Mouse (Mus musculus): ENCODE data around the gene Kcnip1. TPM values are rescaled to one million over a fixed set of nuclear protein-coding genes. Genes with fewer than 3 reads are reported as not detected.

Gene Kcnip1
- polyA plus RNA-seq, 1 experiment from 2014 or later: 61.8 TPM

GRCm38 (mm10) chr11:33998244-33998643 is 5.3 kb upstream of the Kcnip1 start:
- no peak for ATAC-seq
- Histone ChIP-seq H3K9ac (replicated peaks; ENCODE audit: low read depth, low read length) (no peak overlapping the region), H3K27ac (ENCODE audit: low read length) (no peak overlapping the region)

DNA sequence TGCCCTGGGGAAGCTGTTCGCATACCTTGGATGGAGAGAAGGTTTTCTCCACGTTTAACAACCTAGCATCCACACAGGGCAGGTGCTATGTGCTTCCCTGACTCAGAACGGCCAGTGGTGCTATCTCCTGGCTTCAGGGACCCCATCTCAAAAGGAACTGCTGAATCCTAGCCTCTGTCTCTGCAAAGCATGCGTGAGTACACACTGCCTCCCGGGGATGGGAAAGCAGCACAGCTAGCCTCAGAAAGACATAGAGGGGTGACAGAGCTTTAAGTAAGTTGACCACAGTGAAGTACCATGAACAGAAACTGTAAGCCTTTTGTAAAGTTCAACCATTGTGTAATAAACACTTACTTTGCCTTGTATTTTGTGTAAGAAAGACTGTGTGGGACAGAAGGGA is 544 bp upstream of the Kcnip1 start:
- Histone ChIP-seq H3K4me3 (replicated peaks; ENCODE audit: low read length) (no peak overlapping the region), H3K27ac (ENCODE audit: low read length) (no peak overlapping the region), H3K4me1 (replicated peaks; ENCODE audit: control insufficient read depth, insufficient read depth, low read length) (peaks cover 13% of the 10 kb centered on the region; the same call in 1 of the 2 replicates), H3K27me3 (replicated peaks; ENCODE audit: control insufficient read depth, insufficient read depth, low read length) (no peaks in the 10 kb centered on the region), H3K4me2 (ENCODE audit: low read length) (no peak overlapping the region), H3K9me3 (ENCODE audit: control insufficient read depth, low read length) (no peaks in the 10 kb centered on the region), H3K9ac (replicated peaks; ENCODE audit: low read depth, low read length) (no peak overlapping the region), H3K36me3 (ENCODE audit: control insufficient read depth, insufficient read depth) (no peaks in the 10 kb centered on the region)
- 56% methylated on average over 5 of the region's 5 CpGs for WGBS
- no peak for ATAC-seq

More at GRCm38 (mm10) chr11:33998244-33998643, 5.3 kb upstream of the Kcnip1 start:
- Histone ChIP-seq H3K4me1 (replicated peaks; ENCODE audit: control insufficient read depth, insufficient read depth, low read length) (peaks cover 2% of the 10 kb centered on the region; the same call in 1 of the 2 replicates), H3K27me3 (replicated peaks; ENCODE audit: control insufficient read depth, insufficient read depth, low read length) (no peaks in the 10 kb centered on the region), H3K9me3 (ENCODE audit: control insufficient read depth, low read length) (no peaks in the 10 kb centered on the region), H3K4me2 (ENCODE audit: low read length) (no peak overlapping the region), H3K4me3 (replicated peaks; ENCODE audit: low read length) (no peak overlapping the region), H3K36me3 (ENCODE audit: control insufficient read depth, insufficient read depth) (no peaks in the 10 kb centered on the region)
- 50% methylated on average over 10 of the region's 10 CpGs for WGBS

GRCm38 (mm10) chr11:33990002-33990401 is 3.0 kb downstream of the Kcnip1 start:
- H3K27me3 ChIP-seq (replicated peaks; ENCODE audit: control insufficient read depth, insufficient read depth, low read length): no peaks in the 10 kb centered on the region
- no peaks in the 10 kb centered on the region for H3K36me3 ChIP-seq (ENCODE audit: control insufficient read depth, insufficient read depth)
- no peak for ATAC-seq
- no peak overlapping the region for H3K27ac ChIP-seq (ENCODE audit: low read length)
- WGBS: 84% methylated on average over 5 of the region's 5 CpGs
- no peak overlapping the region for H3K4me2 ChIP-seq (ENCODE audit: low read length)
- no peak overlapping the region for H3K4me3 ChIP-seq (replicated peaks; ENCODE audit: low read length)
- peaks cover 13% of the 10 kb centered on the region; the same call in 1 of the 2 replicates for H3K4me1 ChIP-seq (replicated peaks; ENCODE audit: control insufficient read depth, insufficient read depth, low read length)
- H3K9me3 ChIP-seq (ENCODE audit: control insufficient read depth, low read length): no peaks in the 10 kb centered on the region
- H3K9ac ChIP-seq (replicated peaks; ENCODE audit: low read depth, low read length): no peak overlapping the region

DNA sequence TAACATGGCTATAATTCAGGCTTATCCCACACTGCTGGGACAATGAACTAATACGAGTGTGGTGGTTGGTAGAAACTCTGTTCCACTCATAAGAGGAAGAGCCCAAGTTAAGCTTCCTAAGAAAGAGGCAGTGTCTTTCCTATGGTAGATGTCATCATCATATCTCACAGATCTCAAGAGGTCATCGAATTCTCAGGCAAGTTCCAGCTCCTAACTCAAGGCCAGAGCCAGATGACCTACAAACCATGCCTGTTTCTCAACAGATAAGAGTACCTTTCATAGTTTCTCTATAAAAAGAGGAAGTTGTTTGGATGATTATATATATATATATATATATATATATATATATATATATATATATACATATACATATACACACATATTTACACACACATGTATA is 6.4 kb downstream of the Kcnip1 start:
- Histone ChIP-seq H3K4me3 (replicated peaks; ENCODE audit: low read length) (no peak overlapping the region), H3K4me2 (ENCODE audit: low read length) (no peak overlapping the region), H3K27me3 (replicated peaks; ENCODE audit: control insufficient read depth, insufficient read depth, low read length) (no peaks in the 10 kb centered on the region), H3K9me3 (ENCODE audit: control insufficient read depth, low read length) (no peaks in the 10 kb centered on the region), H3K4me1 (replicated peaks; ENCODE audit: control insufficient read depth, insufficient read depth, low read length) (no peaks in the 10 kb centered on the region), H3K36me3 (ENCODE audit: control insufficient read depth, insufficient read depth) (no peaks in the 10 kb centered on the region), H3K27ac (ENCODE audit: low read length) (no peak overlapping the region), H3K9ac (replicated peaks; ENCODE audit: low read depth, low read length) (no peak overlapping the region)
- WGBS: 89% methylated on average over 2 of the region's 2 CpGs
- ATAC-seq: no peak

GRCm38 (mm10) chr11:33980146-33980545 is 12.8 kb downstream of the Kcnip1 start:
- Histone ChIP-seq H3K4me1 (replicated peaks; ENCODE audit: control insufficient read depth, insufficient read depth, low read length) (no peaks in the 10 kb centered on the region), H3K4me2 (ENCODE audit: low read length) (no peak overlapping the region), H3K4me3 (replicated peaks; ENCODE audit: low read length) (no peak overlapping the region), H3K27ac (ENCODE audit: low read length) (no peak overlapping the region), H3K9me3 (ENCODE audit: control insufficient read depth, low read length) (no peaks in the 10 kb centered on the region), H3K27me3 (replicated peaks; ENCODE audit: control insufficient read depth, insufficient read depth, low read length) (no peaks in the 10 kb centered on the region), H3K9ac (replicated peaks; ENCODE audit: low read depth, low read length) (no peak overlapping the region), H3K36me3 (ENCODE audit: control insufficient read depth, insufficient read depth) (no peaks in the 10 kb centered on the region)
- no peak for ATAC-seq
- WGBS: 78% methylated on average over 4 of the region's 4 CpGs

GRCm38 (mm10) chr11:33975121-33975520 is 17.8 kb downstream of the Kcnip1 start:
- H3K4me2 ChIP-seq (ENCODE audit: low read length): no peak overlapping the region
- ATAC-seq: no peak
- 82% methylated on average over 2 of the region's 2 CpGs for WGBS
- no peaks in the 10 kb centered on the region for H3K27me3 ChIP-seq (replicated peaks; ENCODE audit: control insufficient read depth, insufficient read depth, low read length)
- no peak overlapping the region for H3K27ac ChIP-seq (ENCODE audit: low read length)
- no peaks in the 10 kb centered on the region for H3K36me3 ChIP-seq (ENCODE audit: control insufficient read depth, insufficient read depth)
- no peaks in the 10 kb centered on the region for H3K9me3 ChIP-seq (ENCODE audit: control insufficient read depth, low read length)
- no peak overlapping the region for H3K4me3 ChIP-seq (replicated peaks; ENCODE audit: low read length)
- peaks cover 3% of the 10 kb centered on the region; the same call in 1 of the 2 replicates for H3K4me1 ChIP-seq (replicated peaks; ENCODE audit: control insufficient read depth, insufficient read depth, low read length)
- no peak overlapping the region for H3K9ac ChIP-seq (replicated peaks; ENCODE audit: low read depth, low read length)

DNA sequence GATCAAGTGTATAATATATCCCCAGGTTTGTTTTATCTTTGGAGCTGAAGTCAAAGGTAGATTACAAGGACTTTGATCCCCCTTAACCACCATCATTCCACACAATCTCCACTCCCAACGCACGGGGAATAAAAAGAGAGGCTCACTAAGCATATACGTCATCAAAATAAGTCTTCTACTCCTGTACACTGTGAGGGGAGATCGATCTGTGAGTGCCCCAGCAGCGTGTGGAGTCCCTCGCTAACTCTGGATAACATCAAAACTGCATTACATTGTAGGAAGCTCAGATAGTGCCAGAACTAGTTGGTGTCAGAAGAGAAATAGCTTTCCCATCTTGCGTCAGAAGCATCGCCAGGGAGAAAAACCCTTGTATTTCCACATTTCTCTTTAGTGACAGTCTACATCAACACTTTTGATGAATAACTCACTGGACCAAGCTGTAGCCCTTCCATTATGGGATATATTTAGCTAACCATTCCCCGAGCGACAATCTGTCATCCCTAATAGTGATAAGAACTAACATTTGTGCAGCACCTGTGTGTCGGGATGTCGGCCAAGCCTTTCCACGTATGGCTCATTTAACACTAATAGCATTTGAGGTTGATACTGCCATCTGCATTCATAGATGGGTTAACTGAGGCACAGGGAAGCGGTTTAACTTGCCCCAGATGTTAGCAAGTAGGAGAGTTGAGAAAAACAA is 18.5 kb downstream of the Kcnip1 start:
- Histone ChIP-seq H3K4me2 (ENCODE audit: low read length) (no peak overlapping the region), H3K36me3 (ENCODE audit: control insufficient read depth, insufficient read depth) (no peaks in the 10 kb centered on the region), H3K27ac (ENCODE audit: low read length) (no peak overlapping the region), H3K27me3 (replicated peaks; ENCODE audit: control insufficient read depth, insufficient read depth, low read length) (no peaks in the 10 kb centered on the region), H3K9me3 (ENCODE audit: control insufficient read depth, low read length) (no peaks in the 10 kb centered on the region), H3K9ac (replicated peaks; ENCODE audit: low read depth, low read length) (no peak overlapping the region), H3K4me1 (replicated peaks; ENCODE audit: control insufficient read depth, insufficient read depth, low read length) (peaks cover 3% of the 10 kb centered on the region; the same call in 1 of the 2 replicates), H3K4me3 (replicated peaks; ENCODE audit: low read length) (no peak overlapping the region)
- WGBS: 73% methylated on average over 14 of the region's 14 CpGs
- ATAC-seq: no peak

DNA sequence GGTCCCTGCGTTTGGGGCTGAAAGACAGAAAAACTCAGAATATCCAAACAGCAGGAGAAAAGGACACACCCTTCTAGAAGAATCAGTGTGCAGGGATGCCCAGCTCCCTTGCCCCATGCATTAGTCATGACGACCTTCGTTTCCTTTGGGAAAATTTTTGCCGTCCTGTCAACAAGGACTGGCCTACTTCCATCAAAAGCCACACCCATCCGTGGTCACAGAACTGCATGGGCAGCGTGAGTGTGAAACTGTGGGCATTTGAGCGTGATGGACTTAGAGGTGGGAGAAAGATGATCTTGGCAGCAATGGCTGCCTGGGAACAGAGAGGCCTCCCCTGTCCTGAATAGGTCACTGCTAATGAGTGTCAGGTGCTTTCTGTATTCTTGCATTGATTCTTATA is 20.8 kb downstream of the Kcnip1 start:
- no peak overlapping the region for H3K4me3 ChIP-seq (replicated peaks; ENCODE audit: low read length)
- 88% methylated on average over 7 of the region's 7 CpGs for WGBS
- H3K27me3 ChIP-seq (replicated peaks; ENCODE audit: control insufficient read depth, insufficient read depth, low read length): no peaks in the 10 kb centered on the region

GRCm38 (mm10) chr11:33969199-33969598 is 23.8 kb downstream of the Kcnip1 start:
- 87% methylated on average over 3 of the region's 3 CpGs for WGBS
- no peak for ATAC-seq
- no peaks in the 10 kb centered on the region for H3K27me3 ChIP-seq (replicated peaks; ENCODE audit: control insufficient read depth, insufficient read depth, low read length)

More for the DNA sequence above, 20.8 kb downstream of the Kcnip1 start:
- no peaks in the 10 kb centered on the region for H3K9me3 ChIP-seq (ENCODE audit: control insufficient read depth, low read length)
- no peaks in the 10 kb centered on the region for H3K36me3 ChIP-seq (ENCODE audit: control insufficient read depth, insufficient read depth)
- no peak overlapping the region for H3K27ac ChIP-seq (ENCODE audit: low read length)
- no peak overlapping the region for H3K9ac ChIP-seq (replicated peaks; ENCODE audit: low read depth, low read length)
- H3K4me1 ChIP-seq (replicated peaks; ENCODE audit: control insufficient read depth, insufficient read depth, low read length): peaks cover 3% of the 10 kb centered on the region; the same call in 1 of the 2 replicates
- ATAC-seq: no peak
- H3K4me2 ChIP-seq (ENCODE audit: low read length): no peak overlapping the region

More at GRCm38 (mm10) chr11:33969199-33969598, 23.8 kb downstream of the Kcnip1 start:
- Histone ChIP-seq H3K27ac (ENCODE audit: low read length) (no peak overlapping the region), H3K4me2 (ENCODE audit: low read length) (no peak overlapping the region), H3K9me3 (ENCODE audit: control insufficient read depth, low read length) (no peaks in the 10 kb centered on the region), H3K4me3 (replicated peaks; ENCODE audit: low read length) (no peak overlapping the region), H3K4me1 (replicated peaks; ENCODE audit: control insufficient read depth, insufficient read depth, low read length) (no peaks in the 10 kb centered on the region), H3K36me3 (ENCODE audit: control insufficient read depth, insufficient read depth) (no peaks in the 10 kb centered on the region), H3K9ac (replicated peaks; ENCODE audit: low read depth, low read length) (no peak overlapping the region)
